Mouse (Mus musculus): ENCODE results near the gene Ick. TPM values are rescaled to one million over a fixed set of nuclear protein-coding genes. Genes with fewer than 3 reads are reported as not detected.
"Not testable (repeated sequence)": the region's sequence is repeated elsewhere in the genome, so short reads cannot be mapped to it uniquely, and the experiment has no call there.

Gene Ick
- total RNA-seq, 1 experiment: 5.4 TPM

DNA sequence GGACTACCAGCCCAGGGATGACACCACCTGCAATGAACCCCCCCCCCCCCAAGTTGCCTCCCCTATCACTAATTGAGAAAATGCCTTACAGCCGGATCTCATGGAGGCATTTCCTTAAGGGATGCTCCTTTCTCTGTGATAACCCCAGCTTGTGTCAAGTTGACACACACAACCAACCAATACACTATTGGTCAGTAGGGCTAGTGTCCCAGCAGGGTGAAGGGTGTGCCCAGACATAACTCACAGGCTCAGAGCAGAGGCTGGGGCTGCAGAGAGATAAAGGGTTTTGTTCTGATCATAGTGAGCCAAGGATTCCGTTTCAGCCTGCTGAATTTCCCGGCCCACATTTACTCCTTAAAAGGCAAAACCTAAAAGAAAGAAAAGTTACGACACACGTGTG is 38.5 kb upstream of the Ick start:
- Histone ChIP-seq H3K36me3 (ENCODE audit: control insufficient read depth, insufficient read depth, low read length, poor library complexity, severe bottlenecking) (no peaks in the 10 kb centered on the region), H3K9me3 (ENCODE audit: control insufficient read depth, insufficient read depth, low read depth, low read length) (no peaks in the 10 kb centered on the region), H3K4me1 (ENCODE audit: control insufficient read depth in 2 of 2, insufficient read depth in 2 of 2, low read length in 2 of 2, poor library complexity in 1 of 2) (peaks cover 0 to 2% of the 10 kb centered on the region in 2 experiments; a peak in 1 of 4 replicates), H3K9ac (ENCODE audit: insufficient read depth, low read depth, low read length, poor library complexity, severe bottlenecking) (no peak overlapping the region), H3K27ac (ENCODE audit: insufficient read depth, low read depth, low read length, poor library complexity, severe bottlenecking) (no peak overlapping the region), H3K4me3 (ENCODE audit: insufficient read depth in 1 of 2, low read depth in 1 of 2, low read length in 2 of 2, poor library complexity in 1 of 2, severe bottlenecking in 1 of 2) (no peak overlapping the region)
- TF ChIP-seq ZC3H11A (IDR thresholded peaks at IDR 0.05; ENCODE audit: borderline replicate concordance, low read depth, low read length): no peak
- no peak for TF ChIP-seq ZNF384 (IDR thresholded peaks at IDR 0.05; ENCODE audit: low read depth, low read length)
- TF ChIP-seq HCFC1 (IDR thresholded peaks at IDR 0.05; ENCODE audit: borderline replicate concordance, insufficient read depth, low read length): no peak
- TF ChIP-seq MAFK (IDR thresholded peaks at IDR 0.05; ENCODE audit: insufficient read depth, low read depth, low read length): no peak
- no peak for TF ChIP-seq CHD2 (IDR thresholded peaks at IDR 0.05; ENCODE audit: low read depth, low read length)
- no peak for DNase-seq (ENCODE audit: low read depth, low spot score)
- in situ Hi-C loops (cut with MboI; ENCODE audit: low sequenced_read_pairs in 2 of 2, unreplicated experiment in 2 of 2): no loop called here

- in situ Hi-C loops (cut with MboI; ENCODE audit: low sequenced_read_pairs in 2 of 2, unreplicated experiment in 2 of 2): no loop called here
- Histone ChIP-seq H3K27ac (ENCODE audit: insufficient read depth, low read depth, low read length, poor library complexity, severe bottlenecking) (no peak overlapping the region), H3K4me3 (ENCODE audit: insufficient read depth in 1 of 2, low read depth in 1 of 2, low read length in 2 of 2, poor library complexity in 1 of 2, severe bottlenecking in 1 of 2) (no peak overlapping the region), H3K4me1 (ENCODE audit: control insufficient read depth in 2 of 2, insufficient read depth in 2 of 2, low read length in 2 of 2, poor library complexity in 1 of 2) (peaks cover 0 to 2% of the 10 kb centered on the region in 2 experiments; a peak in 1 of 4 replicates), H3K9me3 (ENCODE audit: control insufficient read depth, insufficient read depth, low read depth, low read length) (no peaks in the 10 kb centered on the region), H3K9ac (ENCODE audit: insufficient read depth, low read depth, low read length, poor library complexity, severe bottlenecking) (no peak overlapping the region), H3K36me3 (ENCODE audit: control insufficient read depth, insufficient read depth, low read length, poor library complexity, severe bottlenecking) (no peaks in the 10 kb centered on the region)
- DNase-seq (ENCODE audit: low read depth, low spot score): no peak
- TF ChIP-seq ZNF384 (IDR thresholded peaks at IDR 0.05; ENCODE audit: low read depth, low read length) (no peak), MAFK (IDR thresholded peaks at IDR 0.05; ENCODE audit: insufficient read depth, low read depth, low read length) (no peak)
These were observed 37.4 kb upstream of the Ick start for GRCm38 (mm10) chr9:78071626-78072025.

DNA sequence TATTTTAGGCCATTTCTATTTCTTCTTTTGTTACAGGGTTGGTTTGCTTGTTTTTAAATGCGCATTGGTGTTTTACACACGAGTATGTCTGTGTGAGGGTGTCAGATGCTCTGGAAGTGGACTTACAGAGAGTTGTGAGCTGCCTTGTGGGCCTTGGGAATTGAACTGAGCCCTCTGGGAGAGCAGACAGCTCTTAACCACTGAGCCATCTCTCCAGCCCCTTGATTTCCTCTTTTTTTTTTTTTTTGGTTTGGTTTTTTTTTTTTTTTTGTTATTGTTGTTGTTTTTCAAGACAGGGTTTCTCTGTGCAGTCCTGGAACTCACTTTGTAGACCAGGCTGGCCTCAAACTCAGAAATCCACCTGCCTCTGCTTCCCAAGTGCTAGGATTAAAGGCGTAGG is 35.7 kb upstream of the Ick start:
- H3K4me3 ChIP-seq (ENCODE audit: insufficient read depth in 1 of 2, low read depth in 1 of 2, low read length in 2 of 2, poor library complexity in 1 of 2, severe bottlenecking in 1 of 2); in situ Hi-C loops (cut with MboI; ENCODE audit: low sequenced_read_pairs in 2 of 2, unreplicated experiment in 2 of 2); H3K4me1 ChIP-seq (ENCODE audit: control insufficient read depth in 2 of 2, insufficient read depth in 2 of 2, low read length in 2 of 2, poor library complexity in 1 of 2); H3K9me3 ChIP-seq (ENCODE audit: control insufficient read depth, insufficient read depth, low read depth, low read length); DNase-seq (ENCODE audit: low read depth, low spot score); H3K9ac ChIP-seq (ENCODE audit: insufficient read depth, low read depth, low read length, poor library complexity, severe bottlenecking); H3K36me3 ChIP-seq (ENCODE audit: control insufficient read depth, insufficient read depth, low read length, poor library complexity, severe bottlenecking); H3K27ac ChIP-seq (ENCODE audit: insufficient read depth, low read depth, low read length, poor library complexity, severe bottlenecking): not testable (repeated sequence)

DNA sequence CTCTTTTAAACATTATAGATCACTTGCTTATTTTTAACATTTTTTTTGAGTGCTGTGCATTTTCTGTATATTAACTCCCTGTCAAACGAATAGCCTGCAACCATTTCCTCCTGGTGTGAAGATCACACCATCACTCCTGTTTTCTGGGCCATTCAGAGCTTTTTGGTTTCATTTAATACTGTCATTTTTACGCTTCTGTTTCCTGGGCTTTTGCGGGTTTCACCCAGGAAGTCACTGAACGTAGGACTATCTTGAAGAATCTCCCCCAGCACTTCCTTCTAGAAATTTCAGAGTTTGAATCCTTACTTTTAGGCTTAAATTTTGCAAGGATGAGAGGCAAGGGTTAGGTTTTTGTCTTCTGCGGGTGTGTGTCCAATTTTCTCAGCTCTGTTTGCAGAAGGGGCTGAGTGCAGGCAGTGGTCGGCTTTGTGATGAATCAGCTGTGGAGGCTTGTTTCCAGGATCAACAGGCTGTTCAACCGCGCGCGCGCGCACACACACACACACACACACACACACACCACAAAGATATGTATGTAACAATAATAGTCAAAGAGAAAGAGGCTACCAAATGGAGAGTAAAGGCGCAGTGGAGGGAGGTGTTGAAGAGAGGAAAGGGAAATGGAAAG is 35.2 kb upstream of the Ick start:
- no peak overlapping the region for H3K27ac ChIP-seq (ENCODE audit: insufficient read depth, low read depth, low read length, poor library complexity, severe bottlenecking)
- DNase-seq (ENCODE audit: low read depth, low spot score): no peak
- TF ChIP-seq HCFC1 (IDR thresholded peaks at IDR 0.05; ENCODE audit: borderline replicate concordance, insufficient read depth, low read length) (no peak), ZC3H11A (IDR thresholded peaks at IDR 0.05; ENCODE audit: borderline replicate concordance, low read depth, low read length) (no peak), ZNF384 (IDR thresholded peaks at IDR 0.05; ENCODE audit: low read depth, low read length) (no peak), CHD2 (IDR thresholded peaks at IDR 0.05; ENCODE audit: low read depth, low read length) (no peak), MAFK (IDR thresholded peaks at IDR 0.05; ENCODE audit: insufficient read depth, low read depth, low read length) (no peak)
- no peak overlapping the region for H3K4me3 ChIP-seq (ENCODE audit: insufficient read depth in 1 of 2, low read depth in 1 of 2, low read length in 2 of 2, poor library complexity in 1 of 2, severe bottlenecking in 1 of 2)
- peaks cover 0 to 2% of the 10 kb centered on the region in 2 experiments; a peak in 1 of 4 replicates for H3K4me1 ChIP-seq (ENCODE audit: control insufficient read depth in 2 of 2, insufficient read depth in 2 of 2, low read length in 2 of 2, poor library complexity in 1 of 2)
- no peak overlapping the region for H3K9ac ChIP-seq (ENCODE audit: insufficient read depth, low read depth, low read length, poor library complexity, severe bottlenecking)
- H3K36me3 ChIP-seq (ENCODE audit: control insufficient read depth, insufficient read depth, low read length, poor library complexity, severe bottlenecking): no peaks in the 10 kb centered on the region
- no peaks in the 10 kb centered on the region for H3K9me3 ChIP-seq (ENCODE audit: control insufficient read depth, insufficient read depth, low read depth, low read length)
- in situ Hi-C loops (cut with MboI; ENCODE audit: low sequenced_read_pairs in 2 of 2, unreplicated experiment in 2 of 2): no loop called here

- no peak for TF ChIP-seq ZNF384 (IDR thresholded peaks at IDR 0.05; ENCODE audit: low read depth, low read length)
- no peak for TF ChIP-seq ZC3H11A (IDR thresholded peaks at IDR 0.05; ENCODE audit: borderline replicate concordance, low read depth, low read length)
- no peak for TF ChIP-seq MAFK (IDR thresholded peaks at IDR 0.05; ENCODE audit: insufficient read depth, low read depth, low read length)
- TF ChIP-seq CHD2 (IDR thresholded peaks at IDR 0.05; ENCODE audit: low read depth, low read length): no peak
- no peak for TF ChIP-seq HCFC1 (IDR thresholded peaks at IDR 0.05; ENCODE audit: borderline replicate concordance, insufficient read depth, low read length)
- Histone ChIP-seq H3K4me3 (ENCODE audit: insufficient read depth in 1 of 2, low read depth in 1 of 2, low read length in 2 of 2, poor library complexity in 1 of 2, severe bottlenecking in 1 of 2) (no peak overlapping the region), H3K36me3 (ENCODE audit: control insufficient read depth, insufficient read depth, low read length, poor library complexity, severe bottlenecking) (no peaks in the 10 kb centered on the region), H3K4me1 (ENCODE audit: control insufficient read depth in 2 of 2, insufficient read depth in 2 of 2, low read length in 2 of 2, poor library complexity in 1 of 2) (peaks cover 0 to 2% of the 10 kb centered on the region in 2 experiments; a peak in 1 of 4 replicates), H3K9ac (ENCODE audit: insufficient read depth, low read depth, low read length, poor library complexity, severe bottlenecking) (no peak overlapping the region), H3K27ac (ENCODE audit: insufficient read depth, low read depth, low read length, poor library complexity, severe bottlenecking) (no peak overlapping the region), H3K9me3 (ENCODE audit: control insufficient read depth, insufficient read depth, low read depth, low read length) (no peaks in the 10 kb centered on the region)
- no peak for DNase-seq (ENCODE audit: low read depth, low spot score)
- in situ Hi-C loops (cut with MboI; ENCODE audit: low sequenced_read_pairs in 2 of 2, unreplicated experiment in 2 of 2): no loop called here
These were observed 33.7 kb upstream of the Ick start for GRCm38 (mm10) chr9:78075256-78075655.
